Mouse (Mus musculus): ENCODE data around the gene Abl2.

GRCm38 (mm10) chr1:156635148-156635547 lies 76.6 kb downstream of the Abl2 start:
- TF ChIP-seq POLR2A (IDR thresholded peaks at IDR 0.05; ENCODE audit: extremely low read depth, insufficient read depth, low read length), result no peak
- TF ChIP-seq CTCF (IDR thresholded peaks at IDR 0.05; ENCODE audit: low read depth, low read length), result no peak

Data from liver, adult 2 months (tissue).